Mouse (Mus musculus) layer of hippocampus, adult 2 months (tissue): ENCODE measurements around the gene Slc45a1. TPM values are rescaled to one million over a fixed set of nuclear protein-coding genes. Genes with fewer than 3 reads are reported as not detected.

Experiments
- DNase-seq, 2 experiments: peaks; one replicate each; pipeline ENCODE4 v3.0.0; 2022; ENCODE audit warnings: low spot score in 2 of 2
- H3K27ac ChIP-seq: fragments of 200-600 bp; 2 replicates; pipeline ENCODE4 v1.8.1; 2022
- H3K4me3 ChIP-seq: fragments of 200-600 bp; 2 replicates; pipeline ENCODE4 v1.8.1; 2022; ENCODE audit warnings: mild to moderate bottlenecking
- CTCF ChIP-seq: fragments of 200-600 bp; conservative IDR thresholded peaks from 2 replicates; pipeline ENCODE4 v1.8.1; 2022; ENCODE audit warnings: antibody characterized with exemption, mild to moderate bottlenecking, moderate library complexity
- total RNA-seq, 2 experiments: library from RNA; stranded (reverse); gene quantifications; 2 replicates each; pipeline ENCODE4 v1.2.3; 2021

Gene Slc45a1
- total RNA-seq, 2 experiments from 2014 or later, result 39.7 to 40.1 TPM

GRCm38 (mm10) chr4:150678789-150679188 is 26.8 kb upstream of the Slc45a1 start:
- TF ChIP-seq CTCF, result no peak
- no peak for DNase-seq

GRCm38 (mm10) chr4:150677846-150678224 is 25.9 kb upstream of the Slc45a1 start:
- no peak for DNase-seq

More at GRCm38 (mm10) chr4:150678789-150679188, 26.8 kb upstream of the Slc45a1 start:
- H3K27ac ChIP-seq, result no peak overlapping the region
- H3K4me3 ChIP-seq, result no peak overlapping the region

GRCm38 (mm10) chr4:150677126-150677845 is 25.3 kb upstream of the Slc45a1 start:
- Histone ChIP-seq H3K27ac (no peak overlapping the region), H3K4me3 (no peak overlapping the region)
- no peak for DNase-seq
- no peak for TF ChIP-seq CTCF

More at GRCm38 (mm10) chr4:150677846-150678224, 25.9 kb upstream of the Slc45a1 start:
- H3K4me3 ChIP-seq, result no peak overlapping the region
- TF ChIP-seq CTCF, result no peak
- H3K27ac ChIP-seq, result no peak overlapping the region

GRCm38 (mm10) chr4:150676029-150676428 is 24.1 kb upstream of the Slc45a1 start:
- no peak for DNase-seq
- Histone ChIP-seq H3K27ac (no peak overlapping the region), H3K4me3 (no peak overlapping the region)
- no peak for TF ChIP-seq CTCF

GRCm38 (mm10) chr4:150675274-150675673 is 23.3 kb upstream of the Slc45a1 start:
- no peak for TF ChIP-seq CTCF
- no peak for DNase-seq
- Histone ChIP-seq H3K4me3 (no peak overlapping the region), H3K27ac (no peak overlapping the region)

- Histone ChIP-seq H3K27ac (no peak overlapping the region), H3K4me3 (no peak overlapping the region)
- no peak for TF ChIP-seq CTCF
- no peak for DNase-seq
These were observed 13.8 kb upstream of the Slc45a1 start for GRCm38 (mm10) chr4:150665806-150666205.

GRCm38 (mm10) chr4:150664726-150665125 is 12.8 kb upstream of the Slc45a1 start:
- DNase-seq, result no peak
- TF ChIP-seq CTCF, result peak; percentile 56

GRCm38 (mm10) chr4:150663192-150663591 is 11.2 kb upstream of the Slc45a1 start:
- no peak overlapping the region for H3K4me3 ChIP-seq
- no peak overlapping the region for H3K27ac ChIP-seq
- DNase-seq, result peak in 1 of 2 experiments; percentile 44
- peak; percentile 72 for TF ChIP-seq CTCF

More at GRCm38 (mm10) chr4:150664726-150665125, 12.8 kb upstream of the Slc45a1 start:
- Histone ChIP-seq H3K4me3 (no peak overlapping the region), H3K27ac (no peak overlapping the region)

GRCm38 (mm10) chr4:150661886-150662285 is 9.9 kb upstream of the Slc45a1 start:
- Histone ChIP-seq H3K27ac (no peak overlapping the region), H3K4me3 (no peak overlapping the region)
- no peak for TF ChIP-seq CTCF
- DNase-seq, result no peak

GRCm38 (mm10) chr4:150659926-150660610 is 8.1 kb upstream of the Slc45a1 start:
- no peak for DNase-seq
- TF ChIP-seq CTCF, result peak; percentile 73
- Histone ChIP-seq H3K27ac (no peak overlapping the region), H3K4me3 (no peak overlapping the region)

GRCm38 (mm10) chr4:150656504-150656903 is 4.5 kb upstream of the Slc45a1 start:
- Histone ChIP-seq H3K4me3 (no peak overlapping the region), H3K27ac (no peak overlapping the region)
- TF ChIP-seq CTCF, result peak; percentile 42
- DNase-seq, result no peak

- Histone ChIP-seq H3K4me3 (no peak overlapping the region), H3K27ac (no peak overlapping the region)
- DNase-seq, result peak; percentile 82 to 91
- peak; percentile 88 for TF ChIP-seq CTCF
These were observed 4.0 kb upstream of the Slc45a1 start for GRCm38 (mm10) chr4:150655989-150656388.

- H3K4me3 ChIP-seq, result no peak overlapping the region
- no peak for TF ChIP-seq CTCF
- H3K27ac ChIP-seq, result no peak overlapping the region
- no peak for DNase-seq
These were observed 1.2 kb upstream of the Slc45a1 start for GRCm38 (mm10) chr4:150653072-150653599.
